Mouse (Mus musculus): ENCODE measurements around the gene Olfr228. TPM values are rescaled to one million over a fixed set of nuclear protein-coding genes. Genes with fewer than 3 reads are reported as not detected.
"Not testable (repeated sequence)": the region's sequence is repeated elsewhere in the genome, so short reads cannot be mapped to it uniquely, and the experiment has no call there.

The Olfr228 gene
- not detected in 2 replicates for polyA plus RNA-seq (2015; fragmentation: Nextera tagmentation; extraction: Ambion mirVana)

GRCm38 (mm10) chr2:86487286-86487685 is at the start of gene Olfr228:
Gene Olfr228, minus strand, starts transcription at chr2:86487386.
- no peaks in the 10 kb centered on the region for H3K4me1 ChIP-seq
- no peak within 1 kb of the TSS for H3K27ac ChIP-seq
- WGBS = 53% methylated on average over 1 of the region's 1 CpGs
- H3K27me3 ChIP-seq (replicated peaks) = no peaks in the 10 kb centered on the region
- no peaks in the 10 kb centered on the region for H3K9me3 ChIP-seq
- ATAC-seq (replicated peaks) = no peak
- H3K4me2 ChIP-seq = no peak within 1 kb of the TSS
- H3K4me3 ChIP-seq = no peak within 1 kb of the TSS
- H3K9ac ChIP-seq = no peak within 1 kb of the TSS
- no peaks in the 10 kb centered on the region for H3K36me3 ChIP-seq (replicated peaks)

GRCm38 (mm10) chr2:86530991-86531390 is 43.8 kb upstream of the Olfr228 start:
- no peaks in the 10 kb centered on the region for H3K4me1 ChIP-seq
- no peak overlapping the region for H3K9ac ChIP-seq
- H3K27ac ChIP-seq = no peak overlapping the region
- no peaks in the 10 kb centered on the region for H3K27me3 ChIP-seq (replicated peaks)
- 69% methylated on average over 1 of the region's 1 CpGs for WGBS
- no peaks in the 10 kb centered on the region for H3K36me3 ChIP-seq (replicated peaks)
- no peak overlapping the region for H3K4me2 ChIP-seq
- no peak overlapping the region for H3K4me3 ChIP-seq
- H3K9me3 ChIP-seq = no peaks in the 10 kb centered on the region
- no peak for ATAC-seq (replicated peaks)

- 82% methylated on average over 1 of the region's 1 CpGs for WGBS
- no peak within 1 kb of the TSS for H3K4me3 ChIP-seq
- no peak for ATAC-seq (replicated peaks)
Observed at GRCm38 (mm10) chr2:86508161-86508560, 21.0 kb upstream of the Olfr228 start, which contains the start of gene Olfr1076. Gene Olfr1076, plus strand, starts transcription at chr2:86508461.

GRCm38 (mm10) chr2:86464442-86465109 is 22.6 kb downstream of the Olfr228 start:
- H3K4me3 ChIP-seq = no peak overlapping the region
- no peaks in the 10 kb centered on the region for H3K4me1 ChIP-seq
- H3K9ac ChIP-seq = no peak overlapping the region
- H3K27me3 ChIP-seq (replicated peaks) = no peaks in the 10 kb centered on the region
- H3K4me2 ChIP-seq = peak overlapping the region; percentile 24
- peak; percentile 70; the same call in 1 of the 2 replicates for ATAC-seq (replicated peaks)
- 35% methylated on average over 10 of the region's 10 CpGs for WGBS
- H3K36me3 ChIP-seq (replicated peaks) = no peaks in the 10 kb centered on the region
- H3K9me3 ChIP-seq = no peaks in the 10 kb centered on the region
- H3K27ac ChIP-seq = no peak overlapping the region

More at GRCm38 (mm10) chr2:86508161-86508560, 21.0 kb upstream of the Olfr228 start, which contains the start of gene Olfr1076:
- no peak within 1 kb of the TSS for H3K27ac ChIP-seq
- H3K9me3 ChIP-seq = no peaks in the 10 kb centered on the region
- H3K36me3 ChIP-seq (replicated peaks) = no peaks in the 10 kb centered on the region
- H3K4me2 ChIP-seq = no peak within 1 kb of the TSS
- no peaks in the 10 kb centered on the region for H3K4me1 ChIP-seq
- H3K9ac ChIP-seq = no peak within 1 kb of the TSS
- H3K27me3 ChIP-seq (replicated peaks) = no peaks in the 10 kb centered on the region

- Histone ChIP-seq H3K27me3 (replicated peaks) (no peaks in the 10 kb centered on the region), H3K4me3 (no peak overlapping the region), H3K9ac (no peak overlapping the region), H3K27ac (no peak overlapping the region), H3K4me2 (no peak overlapping the region), H3K36me3 (replicated peaks) (no peaks in the 10 kb centered on the region), H3K4me1 (no peaks in the 10 kb centered on the region), H3K9me3 (no peaks in the 10 kb centered on the region)
- no peak for ATAC-seq (replicated peaks)
- WGBS = 91% methylated on average over 1 of the region's 1 CpGs
Observed at GRCm38 (mm10) chr2:86460434-86460833, 26.8 kb downstream of the Olfr228 start.

GRCm38 (mm10) chr2:86456169-86456568 is 31.0 kb downstream of the Olfr228 start, which contains the start of gene Olfr1066:
Gene Olfr1066, minus strand, starts transcription at chr2:86456269.
- H3K4me2 ChIP-seq = no peak within 1 kb of the TSS
- H3K4me3 ChIP-seq = no peak within 1 kb of the TSS
- H3K9ac ChIP-seq = no peak within 1 kb of the TSS
- ATAC-seq (replicated peaks) = no peak
- no peaks in the 10 kb centered on the region for H3K36me3 ChIP-seq (replicated peaks)
- no peaks in the 10 kb centered on the region for H3K27me3 ChIP-seq (replicated peaks)
- 91% methylated on average over 1 of the region's 1 CpGs for WGBS
- no peaks in the 10 kb centered on the region for H3K4me1 ChIP-seq
- no peaks in the 10 kb centered on the region for H3K9me3 ChIP-seq
- H3K27ac ChIP-seq = no peak within 1 kb of the TSS

GRCm38 (mm10) chr2:86450491-86450890 is 36.7 kb downstream of the Olfr228 start, which contains the start of gene Olfr1065:
Gene Olfr1065, minus strand, starts transcription at chr2:86450591.
- H3K27me3 ChIP-seq (replicated peaks); ATAC-seq (replicated peaks); H3K4me2 ChIP-seq; H3K4me1 ChIP-seq; H3K27ac ChIP-seq; H3K36me3 ChIP-seq (replicated peaks); H3K9ac ChIP-seq; H3K4me3 ChIP-seq; H3K9me3 ChIP-seq: not testable (repeated sequence)
- 58% methylated on average over 1 of the region's 1 CpGs for WGBS

- H3K27ac ChIP-seq; H3K4me2 ChIP-seq; H3K4me1 ChIP-seq; H3K27me3 ChIP-seq (replicated peaks); H3K9ac ChIP-seq; ATAC-seq (replicated peaks); H3K36me3 ChIP-seq (replicated peaks); H3K9me3 ChIP-seq; H3K4me3 ChIP-seq: not testable (repeated sequence)
- 52% methylated on average over 1 of the region's 1 CpGs for WGBS
Observed at GRCm38 (mm10) chr2:86442101-86442500, 45.1 kb downstream of the Olfr228 start.

Other genes starting within 250 kb of the Olfr228 start
- not detected in 2 replicates for gene Olfr1048, start 247.1 kb downstream of the Olfr228 start, polyA plus RNA-seq (2015; fragmentation: Nextera tagmentation; extraction: Ambion mirVana)
- not detected in 2 replicates for gene Olfr1049, start 229.1 kb downstream of the Olfr228 start, polyA plus RNA-seq (2015; fragmentation: Nextera tagmentation; extraction: Ambion mirVana)
- gene Olfr1051, start 208.3 kb downstream of the Olfr228 start, polyA plus RNA-seq (2015; fragmentation: Nextera tagmentation; extraction: Ambion mirVana) = not detected in 2 replicates
- gene Olfr1052, start 194.9 kb downstream of the Olfr228 start, polyA plus RNA-seq (2015; fragmentation: Nextera tagmentation; extraction: Ambion mirVana) = not detected in 2 replicates
- not detected in 2 replicates for gene Olfr1053, start 172.1 kb downstream of the Olfr228 start, polyA plus RNA-seq (2015; fragmentation: Nextera tagmentation; extraction: Ambion mirVana)
- gene Olfr1054, start 152.0 kb downstream of the Olfr228 start, polyA plus RNA-seq (2015; fragmentation: Nextera tagmentation; extraction: Ambion mirVana) = not detected in 2 replicates
- not detected in 2 replicates for gene Olfr1055, start 137.1 kb downstream of the Olfr228 start, polyA plus RNA-seq (2015; fragmentation: Nextera tagmentation; extraction: Ambion mirVana)
- not detected in 2 replicates for gene Olfr1056, start 124.9 kb downstream of the Olfr228 start, polyA plus RNA-seq (2015; fragmentation: Nextera tagmentation; extraction: Ambion mirVana)
- gene Olfr1057, start 109.0 kb downstream of the Olfr228 start, polyA plus RNA-seq (2015; fragmentation: Nextera tagmentation; extraction: Ambion mirVana) = not detected in 2 replicates
- not detected in 2 replicates for gene Olfr1058, start 98.8 kb downstream of the Olfr228 start, polyA plus RNA-seq (2015; fragmentation: Nextera tagmentation; extraction: Ambion mirVana)
- not detected in 2 replicates for gene Olfr1061, start 73.3 kb downstream of the Olfr228 start, polyA plus RNA-seq (2015; fragmentation: Nextera tagmentation; extraction: Ambion mirVana)
- gene Olfr1062, start 60.6 kb downstream of the Olfr228 start, polyA plus RNA-seq (2015; fragmentation: Nextera tagmentation; extraction: Ambion mirVana) = not detected in 2 replicates
- gene Olfr1065, start 36.8 kb downstream of the Olfr228 start, polyA plus RNA-seq (2015; fragmentation: Nextera tagmentation; extraction: Ambion mirVana) = not detected in 2 replicates
- not detected in 2 replicates for gene Olfr1066, start 31.1 kb downstream of the Olfr228 start, polyA plus RNA-seq (2015; fragmentation: Nextera tagmentation; extraction: Ambion mirVana)
- not detected in 2 replicates for gene Olfr1076, start 21.1 kb upstream of the Olfr228 start, polyA plus RNA-seq (2015; fragmentation: Nextera tagmentation; extraction: Ambion mirVana)
- gene Olfr1079, start 55.1 kb upstream of the Olfr228 start, polyA plus RNA-seq (2015; fragmentation: Nextera tagmentation; extraction: Ambion mirVana) = not detected in 2 replicates
- gene Olfr1080, start 70.8 kb upstream of the Olfr228 start, polyA plus RNA-seq (2015; fragmentation: Nextera tagmentation; extraction: Ambion mirVana) = not detected in 2 replicates
- gene Olfr1082, start 111.6 kb upstream of the Olfr228 start, polyA plus RNA-seq (2015; fragmentation: Nextera tagmentation; extraction: Ambion mirVana) = not detected in 2 replicates
- gene Olfr1084, start 152.3 kb upstream of the Olfr228 start, polyA plus RNA-seq (2015; fragmentation: Nextera tagmentation; extraction: Ambion mirVana) = not detected in 2 replicates
- gene Olfr1085, start 174.6 kb upstream of the Olfr228 start, polyA plus RNA-seq (2015; fragmentation: Nextera tagmentation; extraction: Ambion mirVana) = not detected in 2 replicates
- not detected in 2 replicates for gene Olfr1086, start 192.7 kb upstream of the Olfr228 start, polyA plus RNA-seq (2015; fragmentation: Nextera tagmentation; extraction: Ambion mirVana)
- not detected in 2 replicates for gene Olfr1087, start 211.0 kb upstream of the Olfr228 start, polyA plus RNA-seq (2015; fragmentation: Nextera tagmentation; extraction: Ambion mirVana)
- not detected in 2 replicates for gene Olfr1089, start 246.3 kb upstream of the Olfr228 start, polyA plus RNA-seq (2015; fragmentation: Nextera tagmentation; extraction: Ambion mirVana)